In genomic region chr19:3323201-3323621, GRCm38 (mm10) we compare ENCODE assay signal across 8 mouse cellular contexts. TPM values are rescaled to one million over a fixed set of nuclear protein-coding genes. Genes with fewer than 3 reads are reported as not detected.
A peak's percentile ranks its signal among the peaks of the same experiment; 100 is the strongest.
DNase-seq lines count a peak whose midpoint lies in the region; ATAC-seq and TF ChIP-seq lines count a peak whose summit lies in the region.

No protein-coding gene starts in this region.

- intact Hi-C loops in left cerebral cortex, adult 2 months (cut with DNase I) = loop anchor here (2.0 kb wide), 1 partner anchor 32 kb away; no protein-coding TSS in a partner anchor

- WGBS in hindbrain, embryonic 13.5 days = 1% methylated on average over 47 of the region's 47 CpGs

- peak overlapping the region; percentile 77 for H3K4me2 ChIP-seq in hindbrain, embryonic 13.5 days

- ATAC-seq in hindbrain, embryonic 13.5 days (ENCODE audit: low FRiP score) = peak; percentile 69

- peak; percentile 63 for DNase-seq in T-cell, adult 2 months (ENCODE audit: low spot score)
- DNase-seq in cerebellum, postnatal 25 days = peak; percentile 59 to 79
- peak; percentile 29 to 45 for DNase-seq in frontal cortex, postnatal 25 days (ENCODE audit: low spot score in 2 of 2)
- peak; percentile 59 to 67 for DNase-seq in left cerebral cortex, adult 2 months (ENCODE audit: extremely low spot score in 1 of 2, low spot score in 2 of 2)
- DNase-seq in right cerebral cortex, postnatal 10 days (ENCODE audit: low spot score in 2 of 2) = peak; percentile 76 to 81
- DNase-seq in urinary bladder, postnatal 25 days (ENCODE audit: low spot score) = peak; percentile 86

- no peak for TF ChIP-seq CTCF in left cerebral cortex, adult 2 months (IDR thresholded peaks at IDR 0.05)

- H3K36me3 ChIP-seq in hindbrain, embryonic 13.5 days = no peaks in the 10 kb centered on the region
- H3K36me3 ChIP-seq in megakaryocyte, embryonic 14.5 days (replicated peaks; ENCODE audit: low read length) = peaks cover 3% of the 10 kb centered on the region

- no peak overlapping the region for H3K27ac ChIP-seq in hindbrain, embryonic 13.5 days
- H3K27ac ChIP-seq in left cerebral cortex, adult 2 months = peak overlapping the region; percentile 84

- H3K4me3 ChIP-seq in hindbrain, embryonic 13.5 days = peak overlapping the region; percentile 52
- peak overlapping the region; percentile 67 for H3K4me3 ChIP-seq in left cerebral cortex, adult 2 months
- H3K4me3 ChIP-seq in megakaryocyte, embryonic 14.5 days (replicated peaks) = peak overlapping the region; percentile 97

- H3K9ac ChIP-seq in hindbrain, embryonic 13.5 days = peak overlapping the region; percentile 75

- H3K4me1 ChIP-seq in hindbrain, embryonic 13.5 days (replicated peaks) = peaks cover 28% of the 10 kb centered on the region
- H3K4me1 ChIP-seq in megakaryocyte, embryonic 14.5 days = peaks cover 67% of the 10 kb centered on the region

- no peaks in the 10 kb centered on the region for H3K9me3 ChIP-seq in hindbrain, embryonic 13.5 days
- H3K9me3 ChIP-seq in megakaryocyte, embryonic 14.5 days = no peaks in the 10 kb centered on the region

- peaks cover 70% of the 10 kb centered on the region for H3K27me3 ChIP-seq in hindbrain, embryonic 13.5 days
- no peaks in the 10 kb centered on the region for H3K27me3 ChIP-seq in megakaryocyte, embryonic 14.5 days (replicated peaks)

RNA-seq across cellular contexts. Expression of gene Cpt1a, which starts 1.1 kb away (rescaled TPM):
- polyA plus RNA-seq in hindbrain, embryonic 13.5 days (2015; fragmentation: Nextera tagmentation; extraction: Ambion mirVana) = 16.1 and 17.2 TPM in 2 replicates
- 10 to 100 TPM; 20.6 to 27.8 TPM for total RNA-seq in left cerebral cortex, adult 2 months (2021)
- polyA plus RNA-seq in megakaryocyte, embryonic 14.5 days (2012; ENCODE audit: insufficient read depth, low replicate concordance) = 5.2 and 6.7 TPM in 2 replicates

RNA-seq across cellular contexts. Expression of gene Ighmbp2, which starts 40.4 kb away (rescaled TPM):
- polyA plus RNA-seq in hindbrain, embryonic 13.5 days (2015; fragmentation: Nextera tagmentation; extraction: Ambion mirVana) = 10.5 and 12.1 TPM in 2 replicates
- 10 to 100 TPM in 1 of 2 experiments, 1 to 10 TPM in 1; 9.4 to 11.0 TPM for total RNA-seq in left cerebral cortex, adult 2 months (2021)
- 0.64 and 7.2 TPM in 2 replicates for polyA plus RNA-seq in megakaryocyte, embryonic 14.5 days (2012; ENCODE audit: insufficient read depth, low replicate concordance)

RNA-seq across cellular contexts. Expression of gene Mrpl21, which starts 40.5 kb away (rescaled TPM):
- polyA plus RNA-seq in hindbrain, embryonic 13.5 days (2015; fragmentation: Nextera tagmentation; extraction: Ambion mirVana) = 104 and 107 TPM in 2 replicates
- total RNA-seq in left cerebral cortex, adult 2 months (2021) = 10 to 100 TPM; 51.3 to 52.0 TPM
- polyA plus RNA-seq in megakaryocyte, embryonic 14.5 days (2012; ENCODE audit: insufficient read depth, low replicate concordance) = 8.9 and 14.9 TPM in 2 replicates
